Mouse (Mus musculus): Measurements from ENCODE around the gene Gm20388. TPM values are rescaled to one million over a fixed set of nuclear protein-coding genes. Genes with fewer than 3 reads are reported as not detected.

The Gm20388 gene
- total RNA-seq, 1 experiment: 27.0 TPM

DNA sequence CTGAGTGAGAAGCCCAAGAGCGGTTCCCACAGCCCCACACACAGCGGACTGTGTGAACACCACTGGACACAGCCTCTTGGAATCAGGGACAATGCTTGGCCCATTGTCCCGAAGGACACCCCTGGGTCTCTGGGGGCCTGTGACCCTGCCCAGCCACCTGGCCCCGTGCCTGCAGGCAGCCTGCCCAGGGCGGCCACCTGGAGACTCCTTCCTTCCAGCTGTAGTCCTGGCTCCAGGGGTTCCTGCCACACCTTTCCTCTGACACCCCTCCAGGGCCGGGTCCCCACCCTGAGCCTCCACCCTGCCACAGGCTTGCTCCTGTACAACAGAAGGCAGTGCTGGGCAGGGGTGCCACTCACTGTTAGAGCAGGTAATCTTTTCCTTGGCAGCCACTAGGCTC lies 277.9 kb downstream of the Gm20388 start:
- in situ Hi-C loops (cut with MboI; ENCODE audit: low sequenced_read_pairs in 2 of 2, unreplicated experiment in 2 of 2): loop anchor here in 1 of 2 experiments (10.0 kb wide), 1 partner anchor 136 kb away; no protein-coding TSS in a partner anchor
- Histone ChIP-seq H3K27ac (ENCODE audit: insufficient read depth, low read depth, low read length, poor library complexity, severe bottlenecking) (no peak overlapping the region), H3K9me3 (ENCODE audit: control insufficient read depth, insufficient read depth, low read depth, low read length) (no peaks in the 10 kb centered on the region), H3K9ac (ENCODE audit: insufficient read depth, low read depth, low read length, poor library complexity, severe bottlenecking) (no peak overlapping the region), H3K4me3 (ENCODE audit: insufficient read depth in 1 of 2, low read depth in 1 of 2, low read length in 2 of 2, poor library complexity in 1 of 2, severe bottlenecking in 1 of 2) (no peak overlapping the region), H3K4me1 (ENCODE audit: control insufficient read depth in 2 of 2, insufficient read depth in 2 of 2, low read length in 2 of 2, poor library complexity in 1 of 2) (no peaks in the 10 kb centered on the region), H3K36me3 (ENCODE audit: control insufficient read depth, insufficient read depth, low read length, poor library complexity, severe bottlenecking) (no peaks in the 10 kb centered on the region)
- DNase-seq (ENCODE audit: low read depth, low spot score): no peak
- TF ChIP-seq HCFC1 (IDR thresholded peaks at IDR 0.05; ENCODE audit: borderline replicate concordance, insufficient read depth, low read length) (no peak), MAFK (IDR thresholded peaks at IDR 0.05; ENCODE audit: insufficient read depth, low read depth, low read length) (no peak), ZNF384 (IDR thresholded peaks at IDR 0.05; ENCODE audit: low read depth, low read length) (no peak), ZC3H11A (IDR thresholded peaks at IDR 0.05; ENCODE audit: borderline replicate concordance, low read depth, low read length) (no peak), CHD2 (IDR thresholded peaks at IDR 0.05; ENCODE audit: low read depth, low read length) (no peak)

DNA sequence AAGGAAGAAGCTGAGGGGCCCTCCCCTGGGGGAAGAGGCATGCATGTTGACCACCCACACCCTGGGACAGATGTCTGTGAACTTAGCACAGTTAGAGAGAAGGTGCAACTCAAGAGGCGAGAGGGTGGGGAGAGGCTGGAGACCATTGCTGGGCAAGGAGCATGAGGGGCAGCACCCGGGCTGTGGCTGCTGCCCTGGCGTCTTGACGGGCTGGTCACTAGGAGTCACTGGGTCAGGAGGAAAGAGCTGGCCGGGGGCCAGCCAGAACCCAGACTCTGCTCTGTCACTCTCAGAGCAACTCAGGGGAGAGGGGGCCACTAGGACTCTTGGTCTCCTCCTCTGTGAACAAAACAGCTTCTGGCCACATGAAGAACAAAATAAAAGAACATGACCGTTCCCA lies 278.8 kb downstream of the Gm20388 start:
- Histone ChIP-seq H3K9me3 (ENCODE audit: control insufficient read depth, insufficient read depth, low read depth, low read length) (no peaks in the 10 kb centered on the region), H3K9ac (ENCODE audit: insufficient read depth, low read depth, low read length, poor library complexity, severe bottlenecking) (no peak overlapping the region), H3K4me3 (ENCODE audit: insufficient read depth in 1 of 2, low read depth in 1 of 2, low read length in 2 of 2, poor library complexity in 1 of 2, severe bottlenecking in 1 of 2) (no peak overlapping the region), H3K4me1 (ENCODE audit: control insufficient read depth in 2 of 2, insufficient read depth in 2 of 2, low read length in 2 of 2, poor library complexity in 1 of 2) (no peaks in the 10 kb centered on the region), H3K36me3 (ENCODE audit: control insufficient read depth, insufficient read depth, low read length, poor library complexity, severe bottlenecking) (no peaks in the 10 kb centered on the region), H3K27ac (ENCODE audit: insufficient read depth, low read depth, low read length, poor library complexity, severe bottlenecking) (no peak overlapping the region)
- in situ Hi-C loops (cut with MboI; ENCODE audit: low sequenced_read_pairs in 2 of 2, unreplicated experiment in 2 of 2): loop anchor here in 1 of 2 experiments (10.0 kb wide), 1 partner anchor 135 kb away; no protein-coding TSS in a partner anchor
- TF ChIP-seq MAFK (IDR thresholded peaks at IDR 0.05; ENCODE audit: insufficient read depth, low read depth, low read length) (no peak), CHD2 (IDR thresholded peaks at IDR 0.05; ENCODE audit: low read depth, low read length) (no peak), HCFC1 (IDR thresholded peaks at IDR 0.05; ENCODE audit: borderline replicate concordance, insufficient read depth, low read length) (no peak), ZNF384 (IDR thresholded peaks at IDR 0.05; ENCODE audit: low read depth, low read length) (no peak), ZC3H11A (IDR thresholded peaks at IDR 0.05; ENCODE audit: borderline replicate concordance, low read depth, low read length) (no peak)
- no peak for DNase-seq (ENCODE audit: low read depth, low spot score)

DNA sequence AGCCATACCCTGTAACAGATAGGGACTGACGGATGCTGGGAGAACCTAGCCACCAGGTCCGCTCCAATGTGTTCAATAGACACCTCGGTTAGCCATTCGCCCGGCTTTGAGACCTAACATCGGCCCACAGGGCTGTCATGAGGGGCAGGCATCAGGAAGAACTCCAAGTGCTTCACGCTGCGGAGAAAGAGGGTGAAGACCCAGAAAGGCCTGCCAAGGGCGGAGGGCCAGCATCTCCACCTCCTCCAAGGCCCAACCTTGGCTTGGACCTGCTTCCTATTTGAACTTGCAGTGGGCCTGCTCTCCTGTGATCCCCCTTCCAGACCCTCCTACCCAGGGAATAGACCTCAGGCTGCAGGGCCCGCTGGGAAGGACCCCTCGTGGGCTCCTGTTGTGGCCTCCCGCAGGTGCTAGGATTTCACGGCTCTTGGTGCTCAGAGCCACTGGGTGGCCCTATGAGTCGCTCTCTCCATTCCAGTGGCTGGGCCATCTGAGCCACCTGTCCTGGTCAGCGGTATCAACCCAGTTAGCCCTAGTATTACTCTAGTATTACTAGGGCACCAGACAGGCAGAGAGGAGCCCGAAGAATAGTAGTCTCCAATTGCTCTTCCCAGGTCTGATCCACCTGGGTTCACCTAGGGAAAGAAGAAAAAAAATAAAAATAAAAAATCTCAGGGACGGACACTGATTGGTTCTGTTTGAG lies 279.6 kb downstream of the Gm20388 start:
- Histone ChIP-seq H3K9ac (ENCODE audit: insufficient read depth, low read depth, low read length, poor library complexity, severe bottlenecking) (no peak overlapping the region), H3K27ac (ENCODE audit: insufficient read depth, low read depth, low read length, poor library complexity, severe bottlenecking) (no peak overlapping the region), H3K4me3 (ENCODE audit: insufficient read depth in 1 of 2, low read depth in 1 of 2, low read length in 2 of 2, poor library complexity in 1 of 2, severe bottlenecking in 1 of 2) (no peak overlapping the region), H3K4me1 (ENCODE audit: control insufficient read depth in 2 of 2, insufficient read depth in 2 of 2, low read length in 2 of 2, poor library complexity in 1 of 2) (no peaks in the 10 kb centered on the region), H3K9me3 (ENCODE audit: control insufficient read depth, insufficient read depth, low read depth, low read length) (no peaks in the 10 kb centered on the region), H3K36me3 (ENCODE audit: control insufficient read depth, insufficient read depth, low read length, poor library complexity, severe bottlenecking) (no peaks in the 10 kb centered on the region)
- in situ Hi-C loops (cut with MboI; ENCODE audit: low sequenced_read_pairs in 2 of 2, unreplicated experiment in 2 of 2): no loop called here
- TF ChIP-seq MAFK (IDR thresholded peaks at IDR 0.05; ENCODE audit: insufficient read depth, low read depth, low read length): no peak
- TF ChIP-seq ZNF384 (IDR thresholded peaks at IDR 0.05; ENCODE audit: low read depth, low read length): no peak
- TF ChIP-seq ZC3H11A (IDR thresholded peaks at IDR 0.05; ENCODE audit: borderline replicate concordance, low read depth, low read length): no peak
- TF ChIP-seq CHD2 (IDR thresholded peaks at IDR 0.05; ENCODE audit: low read depth, low read length): no peak
- no peak for TF ChIP-seq HCFC1 (IDR thresholded peaks at IDR 0.05; ENCODE audit: borderline replicate concordance, insufficient read depth, low read length)
- DNase-seq (ENCODE audit: low read depth, low spot score): no peak

DNA sequence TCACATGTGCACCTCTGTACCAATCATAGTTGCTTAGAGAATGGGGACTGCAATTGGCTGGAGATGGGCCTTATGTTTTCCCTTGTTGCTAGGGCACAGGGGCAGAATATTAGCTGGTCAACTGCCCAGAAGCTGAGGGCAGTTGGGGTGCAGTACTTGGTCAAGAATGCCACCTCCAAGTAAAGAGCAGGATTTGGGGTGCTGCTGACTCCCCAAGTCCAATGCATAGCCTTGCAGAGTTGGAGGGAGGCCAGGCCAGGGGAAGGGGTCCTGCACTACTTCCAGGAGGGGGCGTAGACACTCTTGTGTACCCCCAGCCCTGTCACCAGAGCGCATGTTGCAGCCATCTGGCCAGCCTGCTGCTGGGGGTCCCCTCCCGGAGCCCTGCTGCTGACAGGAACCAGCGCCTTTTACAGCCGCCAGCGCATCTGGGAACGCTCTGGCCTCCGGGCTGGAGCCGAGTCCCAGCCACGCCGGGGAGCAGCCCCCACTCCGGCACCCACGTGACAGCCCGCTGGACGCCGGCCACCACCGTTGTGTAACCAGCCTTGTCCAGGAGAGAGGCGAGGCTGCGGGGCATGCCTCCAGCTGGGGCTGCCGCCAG lies 280.3 kb downstream of the Gm20388 start:
- Histone ChIP-seq H3K9me3 (ENCODE audit: control insufficient read depth, insufficient read depth, low read depth, low read length) (no peaks in the 10 kb centered on the region), H3K9ac (ENCODE audit: insufficient read depth, low read depth, low read length, poor library complexity, severe bottlenecking) (no peak overlapping the region), H3K4me3 (ENCODE audit: insufficient read depth in 1 of 2, low read depth in 1 of 2, low read length in 2 of 2, poor library complexity in 1 of 2, severe bottlenecking in 1 of 2) (no peak overlapping the region; a peak in 1 of 4 replicates), H3K27ac (ENCODE audit: insufficient read depth, low read depth, low read length, poor library complexity, severe bottlenecking) (no peak overlapping the region), H3K4me1 (ENCODE audit: control insufficient read depth in 2 of 2, insufficient read depth in 2 of 2, low read length in 2 of 2, poor library complexity in 1 of 2) (no peaks in the 10 kb centered on the region), H3K36me3 (ENCODE audit: control insufficient read depth, insufficient read depth, low read length, poor library complexity, severe bottlenecking) (no peaks in the 10 kb centered on the region)
- no peak for DNase-seq (ENCODE audit: low read depth, low spot score)
- TF ChIP-seq MAFK (IDR thresholded peaks at IDR 0.05; ENCODE audit: insufficient read depth, low read depth, low read length) (no peak), ZNF384 (IDR thresholded peaks at IDR 0.05; ENCODE audit: low read depth, low read length) (no peak), ZC3H11A (IDR thresholded peaks at IDR 0.05; ENCODE audit: borderline replicate concordance, low read depth, low read length) (no peak), HCFC1 (IDR thresholded peaks at IDR 0.05; ENCODE audit: borderline replicate concordance, insufficient read depth, low read length) (no peak), CHD2 (IDR thresholded peaks at IDR 0.05; ENCODE audit: low read depth, low read length) (no peak)
- in situ Hi-C loops (cut with MboI; ENCODE audit: low sequenced_read_pairs in 2 of 2, unreplicated experiment in 2 of 2): no loop called here
